Mouse (Mus musculus): Measurements from ENCODE around the gene Fig4.

DNA sequence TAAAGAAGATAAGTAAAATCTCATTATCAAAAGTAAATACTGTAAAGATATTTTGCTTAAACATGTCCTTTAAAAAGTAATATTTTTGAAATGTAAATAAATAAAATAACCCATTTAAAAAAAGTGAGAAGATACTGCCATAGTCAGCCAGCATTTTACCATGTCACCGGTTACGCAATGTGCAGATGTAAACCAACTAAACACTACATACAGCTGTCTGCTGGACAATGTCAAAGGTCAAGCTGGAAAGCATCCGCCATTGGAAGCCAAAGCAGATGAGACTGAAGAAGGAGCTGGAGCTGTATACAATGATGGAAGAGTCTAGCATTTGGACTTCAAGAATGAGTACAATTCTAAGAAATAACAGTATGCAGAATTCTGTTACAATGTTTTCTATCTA, 15.4 kb downstream of the Fig4 start:
- TF ChIP-seq CTCF (conservative IDR thresholded peaks at IDR 0.05; ENCODE audit: low read length) (no peak), NANOG (IDR thresholded peaks at IDR 0.05; ENCODE audit: borderline replicate concordance, low read length) (no peak)
